Mouse (Mus musculus): ENCODE measurements at regions not wholly inside any gene's neighbourhood (a gene's known extent, or its start where the extent isn't known, plus 50 kb on each side); places are given as distances from the start of the nearest gene placed in this dataset.
"Not testable (repeated sequence)": the region's sequence is repeated elsewhere in the genome, so short reads cannot be mapped to it uniquely, and the experiment has no call there.

- CTCF ChIA-PET = no interaction called here
Measured at GRCm38 (mm10) chr12:65325347-65325746, 100.0 kb downstream of the Wdr20rt start.

DNA sequence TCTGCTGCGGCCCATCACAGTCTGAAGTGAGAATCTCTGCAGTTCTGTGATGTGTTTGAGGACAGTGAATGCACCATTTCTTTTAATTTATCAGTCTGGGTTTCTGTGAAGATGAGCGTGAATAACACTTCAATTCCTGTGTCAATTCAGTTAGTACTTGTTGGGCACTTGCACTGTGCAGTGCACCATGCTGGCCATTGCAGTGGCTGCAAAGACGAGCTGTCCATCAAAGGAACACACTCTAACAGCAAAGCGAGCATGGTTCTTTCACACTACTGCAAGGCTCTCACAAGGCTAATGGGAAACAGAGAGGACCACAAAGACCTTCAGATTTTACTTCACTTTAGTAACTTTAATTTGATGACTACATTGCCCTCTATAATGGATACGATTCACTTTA lies 103.2 kb downstream of the Wdr20rt start:
- CTCF ChIA-PET = no interaction called here

DNA sequence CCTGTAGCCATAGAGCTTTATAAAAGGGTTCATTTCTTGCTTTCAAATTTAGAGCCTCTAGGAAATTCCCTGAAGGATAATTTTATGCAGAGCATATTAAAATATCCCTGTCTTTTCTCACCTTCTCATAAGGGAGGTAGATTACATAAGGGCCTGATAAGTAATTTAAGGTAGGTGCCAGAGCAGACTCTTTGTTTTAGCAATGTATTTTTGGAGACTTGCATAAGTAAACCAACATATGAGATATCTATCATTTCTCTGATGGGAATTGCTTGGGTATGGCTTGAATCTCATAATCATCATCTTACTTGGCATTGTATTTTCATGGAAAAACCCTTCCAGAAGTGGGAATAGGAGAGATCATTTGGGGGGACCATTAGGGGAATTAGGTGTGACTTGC lies 104.4 kb downstream of the Wdr20rt start:
- CTCF ChIA-PET = no interaction called here

- CTCF ChIA-PET = no interaction called here
Measured at GRCm38 (mm10) chr12:65340009-65340408, 114.7 kb downstream of the Wdr20rt start.

GRCm38 (mm10) chr12:65347251-65347650 lies 121.9 kb downstream of the Wdr20rt start:
- CTCF ChIA-PET = no interaction called here

GRCm38 (mm10) chr12:65349535-65349934 lies 124.2 kb downstream of the Wdr20rt start:
- CTCF ChIA-PET = no interaction called here

DNA sequence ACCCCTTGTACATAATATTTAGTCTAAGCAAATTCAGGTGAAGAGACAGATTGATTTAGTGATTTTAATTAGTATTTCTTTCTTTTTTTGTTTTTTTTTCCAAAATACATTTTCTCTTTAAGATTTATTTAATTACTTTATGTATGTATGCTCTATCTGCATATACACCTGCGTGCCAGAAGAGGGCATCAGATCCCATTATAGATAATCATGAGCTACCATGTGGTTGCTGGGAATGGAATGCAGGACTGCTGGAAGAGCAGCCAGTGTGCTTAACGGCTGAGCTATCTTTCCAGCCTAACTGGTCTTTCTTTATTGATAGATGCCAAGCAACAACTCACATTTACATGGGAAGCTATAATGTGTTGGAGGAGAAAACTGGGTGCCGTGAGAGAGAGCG lies 138.9 kb downstream of the Wdr20rt start:
- CTCF ChIA-PET = no interaction called here

GRCm38 (mm10) chr12:65367334-65367733 lies 142.0 kb downstream of the Wdr20rt start:
- CTCF ChIA-PET = no interaction called here

DNA sequence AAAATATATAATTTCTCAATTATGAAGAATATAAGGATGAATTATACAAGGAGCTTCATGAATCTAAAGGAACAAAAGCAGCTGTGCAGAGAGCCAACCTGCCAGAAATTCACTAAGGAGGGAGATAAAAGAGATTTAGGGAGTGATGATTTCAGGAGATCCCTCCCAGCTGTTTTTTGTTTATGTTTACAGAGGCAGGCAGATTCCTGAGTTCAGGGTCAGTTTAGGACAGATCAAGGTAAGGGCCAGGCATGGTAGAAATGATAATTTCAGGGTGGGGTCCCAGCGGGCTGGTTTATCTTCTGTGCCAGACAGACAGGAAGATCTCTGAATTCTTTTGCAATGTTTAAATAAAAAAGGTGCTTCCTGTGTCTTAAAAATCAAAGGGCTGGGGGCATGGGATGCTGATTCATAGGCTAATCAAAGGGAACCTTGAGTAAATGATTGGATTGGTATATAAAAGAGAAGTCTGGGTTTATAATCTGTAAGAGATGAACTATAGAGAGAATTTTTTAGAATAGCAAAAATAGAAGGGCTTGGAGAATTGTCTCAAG lies 142.6 kb downstream of the Wdr20rt start:
- CTCF ChIA-PET = no interaction called here

GRCm38 (mm10) chr12:65371650-65372049 lies 146.3 kb downstream of the Wdr20rt start:
- CTCF ChIA-PET = no interaction called here

- CTCF ChIA-PET = no interaction called here
Measured at GRCm38 (mm10) chr12:65379321-65379720, 154.0 kb downstream of the Wdr20rt start.

DNA sequence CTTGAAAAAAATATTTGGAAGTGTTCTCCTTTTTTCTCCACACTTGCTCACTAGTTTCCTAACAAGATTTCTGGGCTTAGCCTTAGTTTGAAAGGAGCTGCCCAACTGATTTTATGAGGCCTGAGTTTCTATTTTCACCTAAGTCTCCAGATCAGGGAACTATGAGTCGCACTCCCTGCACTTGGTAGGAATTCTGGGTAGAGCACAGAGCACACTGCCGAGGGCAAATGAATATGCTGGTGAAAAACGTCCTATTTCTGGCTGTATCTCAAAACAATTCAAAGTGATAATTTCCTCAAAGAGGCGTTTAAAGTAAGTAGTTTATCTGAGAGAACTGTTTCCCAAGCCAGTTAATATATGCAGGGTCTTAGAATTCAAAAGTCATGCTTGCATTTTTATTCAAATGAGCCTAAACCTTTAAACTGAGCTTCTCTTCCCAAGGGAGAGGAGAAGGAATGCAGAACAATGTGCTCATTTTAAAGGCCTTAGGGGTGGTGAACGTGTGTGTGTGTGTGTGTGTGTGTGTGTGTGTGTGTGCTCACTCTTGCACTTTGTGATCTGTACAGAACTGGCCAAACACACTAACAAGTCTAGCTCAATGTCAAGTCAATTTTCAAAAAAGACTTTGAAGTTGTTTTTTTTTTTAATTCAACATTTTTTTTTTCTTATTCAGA lies 156.9 kb downstream of the Wdr20rt start:
- CTCF ChIA-PET = no interaction called here

DNA sequence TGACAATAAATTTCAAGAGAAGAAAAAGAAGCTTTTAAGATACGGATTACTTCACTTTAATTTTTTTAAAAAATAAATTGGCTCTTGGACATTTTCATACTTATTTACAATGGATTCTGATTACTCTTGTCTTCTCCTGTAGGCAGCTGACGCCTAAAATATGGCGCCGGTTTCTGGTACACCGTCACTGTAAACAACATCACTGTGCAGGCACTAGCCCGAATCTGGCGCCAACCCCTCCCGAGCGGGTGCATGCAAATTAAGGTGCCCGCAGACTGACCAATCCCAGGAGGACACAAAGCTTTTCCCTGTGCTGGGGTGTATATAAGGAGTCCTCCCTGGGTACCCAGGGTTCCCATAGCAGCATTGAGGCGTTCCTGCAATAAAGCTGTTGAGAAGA lies 157.5 kb downstream of the Wdr20rt start:
- CTCF ChIA-PET = not testable (repeated sequence)

GRCm38 (mm10) chr12:65386005-65386645 lies 160.8 kb downstream of the Wdr20rt start:
- CTCF ChIA-PET = no interaction called here

GRCm38 (mm10) chr12:65387042-65387441 lies 161.7 kb downstream of the Wdr20rt start:
- CTCF ChIA-PET = no interaction called here

GRCm38 (mm10) chr12:65389512-65389911 lies 164.2 kb downstream of the Wdr20rt start:
- CTCF ChIA-PET = no interaction called here

DNA sequence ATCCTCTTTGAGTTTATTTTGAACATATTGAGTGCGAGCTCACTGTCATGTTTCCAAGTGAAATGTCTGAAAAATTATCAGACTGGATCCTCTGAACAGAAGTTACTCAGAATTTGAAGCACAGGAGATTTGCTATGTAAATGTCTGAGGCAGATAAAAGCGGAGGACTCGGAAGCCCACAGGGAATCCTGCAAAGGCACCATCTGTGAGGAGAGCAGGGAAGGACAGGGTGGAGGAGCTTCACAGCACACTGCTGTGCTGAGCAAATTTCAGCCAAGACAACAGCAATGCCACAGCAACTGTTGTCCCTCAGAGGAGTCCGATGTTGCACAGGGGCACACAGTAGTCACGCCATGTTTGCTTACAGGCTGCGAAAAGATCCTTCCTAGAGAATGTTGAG lies 165.0 kb downstream of the Wdr20rt start:
- CTCF ChIA-PET = no interaction called here

GRCm38 (mm10) chr12:65401728-65402419 lies 176.6 kb downstream of the Wdr20rt start:
- CTCF ChIA-PET = no interaction called here

GRCm38 (mm10) chr12:65403124-65403523 lies 177.8 kb downstream of the Wdr20rt start:
- CTCF ChIA-PET = no interaction called here

DNA sequence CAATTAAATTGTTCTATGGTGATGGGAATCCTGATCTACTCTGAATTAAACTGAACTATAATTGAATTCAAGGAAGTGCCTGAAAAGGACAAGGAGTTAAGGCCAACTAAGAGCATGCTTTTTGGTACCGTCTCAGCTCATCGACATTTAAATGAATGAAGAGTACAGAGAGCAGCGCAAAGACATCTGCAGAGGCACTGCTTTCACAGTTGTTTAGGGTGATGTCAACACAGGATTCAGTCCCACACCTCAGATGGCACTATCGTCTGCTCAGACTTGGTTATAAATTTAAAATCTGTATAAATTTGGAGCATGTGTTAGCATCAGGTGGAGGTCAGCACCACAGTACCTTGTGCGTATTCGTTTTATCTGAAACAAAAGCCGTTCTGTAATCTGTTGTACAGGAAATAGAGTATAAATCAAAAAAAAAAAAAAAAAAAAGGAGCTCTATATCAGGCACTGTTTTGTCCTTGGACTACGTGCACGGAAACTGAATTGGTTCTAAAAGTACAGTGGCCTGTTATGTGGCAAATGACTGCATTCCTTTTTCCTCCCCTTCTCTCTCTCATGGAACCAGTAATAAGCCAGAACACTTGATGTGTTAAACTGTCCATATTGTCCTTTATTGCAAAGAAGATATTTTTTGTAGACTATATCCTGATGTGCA lies 187.8 kb downstream of the Wdr20rt start:
- CTCF ChIA-PET = no interaction called here

DNA sequence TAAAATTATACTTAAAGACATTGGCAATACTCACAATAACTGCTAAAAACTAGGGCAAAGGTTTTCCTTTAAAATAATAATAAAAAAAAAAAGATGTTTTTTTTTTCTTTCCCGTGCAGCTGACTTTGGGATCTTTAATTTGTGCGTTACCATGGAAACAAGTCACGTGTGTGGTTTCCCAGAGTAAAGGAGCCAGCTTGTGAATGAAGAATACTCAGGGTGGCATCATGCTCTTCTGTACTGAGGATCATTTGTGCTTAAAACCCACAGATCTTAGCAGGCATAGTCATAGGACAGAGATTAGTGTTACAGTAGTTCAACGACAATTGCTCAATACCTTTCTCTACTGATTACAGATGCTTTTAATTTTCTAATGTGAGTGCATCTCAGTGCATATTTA lies 189.1 kb downstream of the Wdr20rt start:
- CTCF ChIA-PET = no interaction called here

DNA sequence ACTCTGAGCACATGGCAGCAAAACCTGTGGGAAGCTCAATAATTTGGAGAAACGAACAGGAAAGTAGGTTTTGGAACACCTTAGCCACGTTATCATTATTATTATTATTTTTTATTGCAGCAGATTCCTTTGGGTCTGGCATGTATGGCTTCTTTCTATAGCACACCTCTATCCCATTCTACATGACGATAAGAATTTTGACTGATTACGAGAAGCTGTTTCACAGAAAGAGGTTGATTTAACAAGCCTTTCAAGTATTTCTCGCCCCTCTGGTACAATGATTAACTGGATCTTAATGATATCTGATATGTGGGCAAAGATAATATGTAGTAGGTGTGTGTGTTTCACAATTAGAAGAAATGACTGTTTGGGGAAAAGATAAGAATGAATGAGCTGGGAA lies 191.6 kb downstream of the Wdr20rt start:
- CTCF ChIA-PET = no interaction called here

- CTCF ChIA-PET = no interaction called here
Measured at GRCm38 (mm10) chr12:65420127-65420526, 194.8 kb downstream of the Wdr20rt start.

All from spleen, embryonic (tissue).